Mouse (Mus musculus): ENCODE data around the gene Sult3a1.
"Not testable (repeated sequence)": the region's sequence is repeated elsewhere in the genome, so short reads cannot be mapped to it uniquely, and the experiment has no call there.

Sult3a1 gene

GRCm38 (mm10) chr10:33857421-33857820 lies at the start of gene Sult3a1:
Sult3a1 (plus strand) TSS chr10:33857721.
- DNase-seq (ENCODE audit: low read depth, low spot score), result no peak

GRCm38 (mm10) chr10:33811807-33812206 lies 45.7 kb upstream of the Sult3a1 start:
- no peak for DNase-seq (ENCODE audit: low read depth, low spot score)

DNA sequence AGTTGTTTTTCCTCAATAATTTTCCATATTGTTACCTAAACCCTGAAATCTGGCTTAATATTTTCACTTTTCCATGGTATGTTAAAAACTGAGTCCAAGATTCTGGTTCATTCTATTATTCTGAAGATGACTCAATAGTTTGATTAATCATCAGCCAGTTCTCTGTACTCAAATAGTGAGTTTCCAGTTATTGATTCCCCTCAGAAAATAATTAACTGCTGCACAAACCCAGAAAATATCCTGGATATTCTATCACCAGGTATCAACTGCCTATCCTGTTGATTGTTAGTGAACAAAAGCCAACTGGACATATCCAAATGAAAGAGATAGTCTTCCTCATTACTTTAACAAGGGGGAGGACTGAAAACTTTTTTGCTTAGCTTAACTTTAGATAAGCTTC lies 43.3 kb upstream of the Sult3a1 start:
- no peak for DNase-seq (ENCODE audit: low read depth, low spot score)

DNA sequence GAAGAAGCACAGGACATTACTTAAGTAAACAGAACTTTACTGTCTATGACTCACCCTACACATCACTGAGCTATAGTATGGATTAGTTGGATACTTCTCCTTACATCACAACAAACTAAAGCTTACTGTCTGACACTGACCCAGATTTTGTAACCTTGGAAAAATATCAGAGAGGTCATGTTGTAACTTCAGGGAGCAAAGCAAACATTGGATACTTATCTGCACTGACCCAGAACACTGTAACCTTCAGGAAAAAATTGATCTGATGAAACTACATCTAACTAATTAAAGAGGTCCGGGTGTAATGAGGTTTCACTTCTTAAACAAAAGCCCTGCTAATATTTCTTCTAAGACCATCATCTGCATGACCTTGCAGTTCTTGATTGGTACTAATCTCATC lies 40.6 kb upstream of the Sult3a1 start:
- no peak for DNase-seq (ENCODE audit: low read depth, low spot score)

DNA sequence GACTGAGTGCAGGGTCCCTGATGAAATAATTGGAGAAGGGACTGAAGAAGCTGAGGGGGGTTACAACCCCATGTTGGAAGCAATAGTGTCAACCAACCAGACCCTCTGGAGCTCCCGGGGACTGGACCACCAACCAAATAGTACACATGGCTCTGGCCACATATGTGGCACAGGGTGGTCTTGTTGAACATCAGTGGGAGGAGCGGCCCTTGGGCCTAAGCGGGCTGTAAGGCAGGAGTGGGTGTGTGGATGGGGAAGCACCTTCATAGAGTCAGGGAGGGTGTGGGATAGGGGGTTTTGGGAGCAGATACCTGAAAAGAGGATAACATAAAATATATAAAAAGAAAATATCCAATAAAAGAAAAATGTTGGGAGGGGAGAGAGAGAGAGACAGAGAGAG lies 36.6 kb upstream of the Sult3a1 start:
- DNase-seq (ENCODE audit: low read depth, low spot score), result no peak

DNA sequence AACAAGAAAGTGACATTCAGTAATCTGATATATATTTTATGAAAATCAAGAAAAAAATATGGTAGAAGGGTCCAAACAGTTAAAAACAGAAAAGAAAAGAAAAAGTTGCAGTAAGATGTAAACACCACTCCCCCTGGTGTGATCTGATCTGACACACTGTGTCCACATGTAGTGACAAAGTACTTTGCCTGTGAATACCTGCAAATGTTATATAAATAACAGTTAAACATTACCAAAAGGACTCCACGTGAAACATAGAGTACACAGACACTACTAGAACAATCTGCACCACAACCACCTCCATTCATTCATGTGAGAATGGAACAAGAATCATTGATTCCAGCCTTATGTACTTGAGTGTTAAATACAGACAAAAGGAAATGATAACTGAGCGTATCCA lies 8.5 kb downstream of the Sult3a1 start:
- no peak for DNase-seq (ENCODE audit: low read depth, low spot score)

GRCm38 (mm10) chr10:33870441-33870840 lies 12.9 kb downstream of the Sult3a1 start:
- no peak for DNase-seq (ENCODE audit: low read depth, low spot score)

DNA sequence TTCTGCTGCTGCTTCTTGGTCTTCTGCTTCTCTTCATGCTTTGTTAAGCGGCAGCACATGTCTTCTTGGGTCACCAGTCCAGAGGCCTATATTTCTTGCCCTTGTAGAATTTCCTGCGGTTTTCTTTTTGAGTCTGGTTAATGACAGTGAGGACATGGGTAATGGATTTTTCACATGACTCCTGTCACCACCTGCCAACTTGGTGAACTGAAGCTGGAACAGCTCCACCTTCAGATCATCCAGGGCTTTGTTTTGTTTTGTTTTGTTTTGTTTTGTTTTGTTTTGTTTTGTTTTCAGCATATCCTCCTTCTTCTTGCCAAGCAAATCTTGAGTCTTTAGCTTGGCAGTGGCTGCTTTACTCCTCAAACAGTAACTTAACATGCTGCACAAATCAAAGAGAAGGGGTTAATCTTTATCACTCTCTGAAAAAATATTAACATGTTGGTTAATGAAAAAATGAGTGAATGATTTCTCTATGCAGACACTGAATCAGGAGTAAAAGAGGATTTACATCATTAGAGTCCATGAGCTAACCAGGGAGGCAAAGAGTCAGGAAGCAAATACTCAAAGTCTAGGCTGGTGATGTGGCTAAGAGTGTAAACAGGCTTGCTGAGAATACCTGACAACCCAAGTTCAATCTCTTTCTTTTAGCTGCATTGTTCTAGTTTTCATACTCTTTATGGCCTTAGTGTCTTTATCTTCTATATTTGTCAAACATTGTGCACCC lies 15.3 kb downstream of the Sult3a1 start:
- no peak for DNase-seq (ENCODE audit: low read depth, low spot score)

GRCm38 (mm10) chr10:33882411-33882810 lies 24.9 kb downstream of the Sult3a1 start:
- DNase-seq (ENCODE audit: low read depth, low spot score), result not testable (repeated sequence)

DNA sequence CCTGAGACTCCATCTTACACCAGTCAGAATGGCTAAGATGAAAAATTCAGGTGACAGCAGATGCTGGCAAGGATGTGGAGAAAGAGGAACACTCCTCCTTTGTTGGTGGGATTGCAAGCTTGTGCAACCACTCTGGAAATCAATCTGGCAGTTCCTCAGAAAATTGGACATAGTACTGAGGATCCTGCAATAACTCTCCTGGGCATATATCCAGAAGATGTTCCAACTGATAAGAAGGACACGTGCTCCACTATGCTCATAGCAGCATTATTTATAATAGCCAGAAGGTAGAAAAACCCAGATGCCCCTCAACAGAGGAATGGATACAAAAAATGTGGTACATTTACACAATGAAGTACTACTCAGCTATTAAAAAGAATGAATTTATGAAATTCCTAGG lies 44.0 kb downstream of the Sult3a1 start:
- DNase-seq (ENCODE audit: low read depth, low spot score), result not testable (repeated sequence)

DNA sequence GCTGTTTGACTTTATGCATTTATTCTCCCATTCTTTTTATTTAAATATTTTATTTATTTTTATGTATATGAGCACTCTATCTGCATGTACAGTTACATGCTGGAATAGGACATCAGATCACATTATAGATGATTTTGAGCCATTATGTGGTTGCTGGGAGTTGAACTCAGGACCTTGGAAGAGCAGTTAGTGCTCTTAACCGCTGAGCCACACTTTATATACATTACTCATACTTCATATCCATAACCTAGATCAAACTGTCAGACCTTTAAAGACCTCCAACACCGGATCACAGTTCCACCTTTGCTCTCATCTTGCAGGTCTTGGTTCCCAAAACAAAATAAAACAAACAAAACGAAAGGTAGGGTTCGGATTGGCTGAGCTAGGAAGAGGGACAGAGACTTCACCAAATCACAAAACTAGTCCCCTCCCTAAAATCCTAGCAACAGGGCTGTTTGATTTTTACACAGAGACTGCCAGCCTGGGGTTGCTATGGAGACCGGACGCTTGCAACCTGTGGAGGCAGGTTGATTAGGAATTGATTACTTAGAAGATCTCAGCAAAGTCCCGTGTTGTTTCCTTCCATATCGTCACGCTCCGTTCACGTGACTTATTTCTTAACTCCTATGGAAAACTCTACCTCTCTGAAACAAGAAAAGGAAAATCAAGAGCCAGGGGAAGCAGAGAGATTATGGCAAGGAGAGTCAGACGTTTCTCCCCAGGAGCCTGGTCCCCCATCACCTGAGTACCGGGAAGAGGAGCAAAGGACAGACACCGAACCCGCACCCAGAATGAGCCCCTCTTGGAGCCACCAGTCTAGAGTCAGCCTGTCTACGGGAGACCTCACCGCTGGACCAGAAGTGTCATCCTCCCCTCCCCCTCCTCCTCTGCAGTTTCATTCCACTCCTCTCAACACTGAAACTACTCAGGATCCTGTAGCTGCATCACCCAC lies 47.3 kb downstream of the Sult3a1 start, which contains the start of gene Rsph4a:
Rsph4a (plus strand) TSS at position 582 of the 952 bp plus-strand sequence.
- no peak for DNase-seq (ENCODE audit: low read depth, low spot score)

DNA sequence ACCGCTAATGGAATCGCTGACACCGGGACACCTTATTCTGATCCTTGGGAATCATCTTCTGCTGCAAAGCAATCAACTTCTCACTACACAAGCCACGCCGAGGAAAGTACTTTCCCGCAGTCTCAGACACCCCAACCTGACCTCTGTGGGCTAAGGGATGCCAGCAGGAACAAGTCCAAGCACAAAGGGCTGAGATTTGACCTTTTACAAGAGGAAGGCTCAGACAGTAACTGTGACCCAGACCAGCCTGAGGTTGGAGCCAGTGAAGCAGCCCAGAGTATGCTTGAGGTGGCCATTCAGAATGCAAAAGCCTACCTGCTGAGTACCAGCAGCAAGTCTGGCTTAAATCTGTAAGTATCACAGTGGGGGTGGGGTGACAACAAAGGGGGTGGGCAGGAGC lies 48.0 kb downstream of the Sult3a1 start:
- no peak for DNase-seq (ENCODE audit: low read depth, low spot score)

Data from c-Kit-negative CD71-positive TER-119-positive erythroid progenitor cells, embryonic 14.5 days (primary cell).